Mouse (Mus musculus) heart, adult 2 months (tissue): ENCODE measurements around the gene Gm20547. TPM values are rescaled to one million over a fixed set of nuclear protein-coding genes. Genes with fewer than 3 reads are reported as not detected.

Source experiments
- DNase-seq, 2 experiments: peaks; one replicate each; pipeline ENCODE4 v3.0.0; 2021
- H3K27ac ChIP-seq: fragments of 200-600 bp; 2 replicates; pipeline ENCODE4 v1.8.1; 2022
- H3K27me3 ChIP-seq: fragments of 200-500 bp; 2 replicates; pipeline ENCODE4 v1.6.1; 2012; ENCODE audit warnings: mild to moderate bottlenecking, low read length, inconsistent platforms, mixed read lengths; ENCODE audit not compliant: control insufficient read depth, insufficient read depth
- H3K36me3 ChIP-seq: fragments of 200-500 bp; 2 replicates; pipeline ENCODE4 v1.6.1; 2012; ENCODE audit warnings: low read length, inconsistent platforms; ENCODE audit not compliant: control insufficient read depth, insufficient read depth
- H3K4me1 ChIP-seq: fragments of 200-500 bp; 2 replicates; pipeline ENCODE4 v1.6.1; 2011; ENCODE audit warnings: low read length; ENCODE audit not compliant: control insufficient read depth, insufficient read depth
- H3K4me3 ChIP-seq: fragments of 200-600 bp; 2 replicates; pipeline ENCODE4 v1.8.1; 2022
- H3K79me2 ChIP-seq: fragments of 200-500 bp; replicated peaks from 2 replicates; pipeline ENCODE4 v1.6.1; 2012; ENCODE audit warnings: mild to moderate bottlenecking, inconsistent platforms, low read length, moderate library complexity, mixed read lengths; ENCODE audit not compliant: control insufficient read depth, insufficient read depth
- H3K9ac ChIP-seq: fragments of 200-500 bp; 2 replicates; pipeline ENCODE4 v1.6.1; 2012; ENCODE audit warnings: low read depth, mild to moderate bottlenecking, control low read depth, inconsistent platforms, low read length, mixed read lengths
- CTCF ChIP-seq: fragments of 200-600 bp; IDR thresholded peaks from 2 replicates; pipeline ENCODE4 v1.8.1; 2022; ENCODE audit warnings: antibody characterized with exemption, mild to moderate bottlenecking, moderate library complexity
- EP300 ChIP-seq: fragments of 200-500 bp; IDR thresholded peaks from 2 replicates; pipeline ENCODE4 v1.6.1; 2011; ENCODE audit warnings: low read depth, low read length, control low read depth; ENCODE audit not compliant: insufficient read depth
- POLR2A ChIP-seq: fragments of 200-500 bp; IDR thresholded peaks from 2 replicates; pipeline ENCODE4 v1.6.1; 2011; ENCODE audit warnings: mild to moderate bottlenecking, low read depth, low read length, control low read depth; ENCODE audit not compliant: insufficient read depth
- WGBS: fragments of 180-500 bp; shearing (Covaris S2); methylation state at CpG from one replicate; pipeline ENCODE4 v1.1.7; 2018; 5-methylcytosine and 5-hydroxymethylcytosine counted together
- intact Hi-C: fragments of 180-260 bp; cut with DNase I; formaldehyde crosslinking; loops from one replicate; pipeline ENCODE4 v1.15.1; 2025
- long read RNA-seq: library from polyadenylated mRNA; stranded (forward); transcript quantifications from one replicate; pipeline ENCODE4 v2.0.0, GENCODE M21; 2021
- polyA plus RNA-seq: library from polyadenylated mRNA; depleted of rRNA; stranded (reverse); fragments of >200 nt; gene quantifications from 2 replicates; pipeline ENCODE4 v1.2.3, GENCODE M21; 2012; rRNA removed
- total RNA-seq, 2 experiments: library from RNA; stranded (reverse); gene quantifications; 2 replicates each; pipeline ENCODE4 v1.2.3; 2021

The Gm20547 gene
- total RNA-seq: not detected
- not detected in 2 replicates for polyA plus RNA-seq
- long read RNA-seq, partial matches to known transcripts: 1 of 1 reads
- long read RNA-seq, other reads (novel, unspliced or antisense): 0 of 1 reads

- no peak within 1 kb of the TSS for H3K27ac ChIP-seq
- WGBS: 22% methylated on average over 15 of the region's 15 CpGs
- no peaks in the 10 kb centered on the region for H3K27me3 ChIP-seq
- no peaks in the 10 kb centered on the region for H3K4me1 ChIP-seq
- H3K9ac ChIP-seq: no peak within 1 kb of the TSS
- no peak for DNase-seq
- H3K79me2 ChIP-seq: no peaks in the 10 kb centered on the region
- TF ChIP-seq POLR2A (no peak), CTCF (no peak), EP300 (no peak)
- H3K4me3 ChIP-seq: no peak within 1 kb of the TSS
- intact Hi-C loops: no loop called here
- no peaks in the 10 kb centered on the region for H3K36me3 ChIP-seq
Observed at GRCm38 (mm10) chr17:34881683-34882310, at the start of gene Gm20547. Gm20547 (minus strand) TSS chr17:34882042.

- H3K4me1 ChIP-seq: peaks cover 1% of the 10 kb centered on the region; the same call in 1 of the 2 replicates
- TF ChIP-seq CTCF (peak; percentile 94), POLR2A (peak; percentile 88), EP300 (peak; percentile 12; the same call in 1 of the 2 replicates)
- H3K9ac ChIP-seq: peak within 1 kb of the TSS; percentile 89
- WGBS: 1% methylated on average over 38 of the region's 38 CpGs
- DNase-seq: peak; percentile 96 to 99
- no peaks in the 10 kb centered on the region for H3K27me3 ChIP-seq
- peak within 1 kb of the TSS; percentile 85 for H3K27ac ChIP-seq
- peak within 1 kb of the TSS; percentile 90 for H3K4me3 ChIP-seq
- intact Hi-C loops: loop anchor here (2.0 kb wide), 2 partner anchors 38 to 50 kb away; partner anchors contain the start of gene Lsm2
- H3K36me3 ChIP-seq: no peaks in the 10 kb centered on the region
- no peaks in the 10 kb centered on the region for H3K79me2 ChIP-seq
Observed at GRCm38 (mm10) chr17:34931061-34931734, 49.4 kb upstream of the Gm20547 start, which contains the start of gene Neu1. Neu1 (plus strand) TSS chr17:34931253.

DNA sequence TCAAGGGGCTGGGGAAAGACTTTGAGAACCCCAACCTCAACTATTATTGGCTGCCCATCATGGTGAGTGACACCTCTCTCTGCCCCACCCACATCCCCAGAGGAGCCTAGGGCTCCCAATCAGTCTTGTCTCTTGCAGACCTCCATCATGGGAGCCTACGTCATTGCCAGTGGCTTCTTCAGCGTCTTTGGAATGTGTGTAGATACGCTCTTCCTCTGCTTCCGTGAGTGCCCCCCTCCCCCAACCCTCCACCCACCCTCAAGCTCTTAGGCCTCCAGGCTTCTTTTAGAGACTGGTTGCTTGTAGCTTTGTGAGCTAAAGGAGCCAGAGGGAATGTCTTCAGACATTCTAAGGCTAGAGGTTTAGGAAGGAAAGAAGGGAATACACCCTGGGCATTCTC, 47.0 kb upstream of the Gm20547 start:
- WGBS: 33% methylated on average over 4 of the region's 4 CpGs
- no peak overlapping the region for H3K4me3 ChIP-seq
- H3K9ac ChIP-seq: no peak overlapping the region
- H3K27ac ChIP-seq: no peak overlapping the region
- intact Hi-C loops: no loop called here
- no peak for DNase-seq
- H3K27me3 ChIP-seq: no peaks in the 10 kb centered on the region
- no peaks in the 10 kb centered on the region for H3K79me2 ChIP-seq
- TF ChIP-seq CTCF: no peak
- TF ChIP-seq EP300: no peak
- TF ChIP-seq POLR2A: no peak
- peaks cover 1% of the 10 kb centered on the region; the same call in 1 of the 2 replicates for H3K4me1 ChIP-seq
- no peaks in the 10 kb centered on the region for H3K36me3 ChIP-seq

GRCm38 (mm10) chr17:34927306-34928019, 45.6 kb upstream of the Gm20547 start:
- no peak overlapping the region for H3K27ac ChIP-seq
- H3K9ac ChIP-seq: no peak overlapping the region
- WGBS: 81% methylated on average over 18 of the region's 18 CpGs

GRCm38 (mm10) chr17:34924258-34924657, 42.4 kb upstream of the Gm20547 start:
- no peaks in the 10 kb centered on the region for H3K27me3 ChIP-seq
- WGBS: 60% methylated on average over 5 of the region's 5 CpGs
- H3K79me2 ChIP-seq: no peaks in the 10 kb centered on the region
- no peaks in the 10 kb centered on the region for H3K36me3 ChIP-seq
- no peaks in the 10 kb centered on the region for H3K4me1 ChIP-seq
- no peak overlapping the region for H3K27ac ChIP-seq
- H3K9ac ChIP-seq: no peak overlapping the region
- no peak for TF ChIP-seq POLR2A
- no peak for TF ChIP-seq EP300
- TF ChIP-seq CTCF: no peak
- intact Hi-C loops: no loop called here
- H3K4me3 ChIP-seq: no peak overlapping the region
- DNase-seq: no peak

More at GRCm38 (mm10) chr17:34927306-34928019, 45.6 kb upstream of the Gm20547 start:
- intact Hi-C loops: no loop called here
- no peaks in the 10 kb centered on the region for H3K36me3 ChIP-seq
- H3K27me3 ChIP-seq: no peaks in the 10 kb centered on the region
- TF ChIP-seq POLR2A (no peak), EP300 (no peak), CTCF (no peak)
- H3K4me1 ChIP-seq: peaks cover 1% of the 10 kb centered on the region; the same call in 1 of the 2 replicates
- H3K4me3 ChIP-seq: no peak overlapping the region
- DNase-seq: no peak
- H3K79me2 ChIP-seq: no peaks in the 10 kb centered on the region
